Mouse (Mus musculus): ENCODE results near the gene Chmp5. TPM values are rescaled to one million over a fixed set of nuclear protein-coding genes. Genes with fewer than 3 reads are reported as not detected.

Chmp5 gene
- 41.8 and 44.6 TPM in 2 replicates for polyA plus RNA-seq (2015; fragmentation: Nextera tagmentation; extraction: Ambion mirVana)

GRCm38 (mm10) chr4:40948160-40948708 is at the start of gene Chmp5, which contains the start of gene Bag1:
Chmp5 (plus strand) TSS chr4:40948407.
Bag1 (minus strand) TSS chr4:40948294.
- H3K9ac ChIP-seq (ENCODE audit: low read depth, low read length): peak within 1 kb of the TSS; percentile 95
- peak within 1 kb of the TSS; percentile 93 for H3K27ac ChIP-seq (ENCODE audit: low read length)
- H3K4me1 ChIP-seq (ENCODE audit: control insufficient read depth, low read depth, low read length): peaks cover 23% of the 10 kb centered on the region
- ATAC-seq (ENCODE audit: low read depth): peak; percentile 95
- H3K27me3 ChIP-seq (ENCODE audit: control insufficient read depth, insufficient read depth, low read depth, low read length): no peaks in the 10 kb centered on the region
- peaks cover 19% of the 10 kb centered on the region for H3K36me3 ChIP-seq (ENCODE audit: control insufficient read depth, insufficient read depth)
- H3K4me2 ChIP-seq (ENCODE audit: low read depth, low read length): peak within 1 kb of the TSS; percentile 92
- WGBS (ENCODE audit: insufficient replicate concordance): under 1% methylated on average over 50 of the region's 50 CpGs
- H3K9me3 ChIP-seq (replicated peaks; ENCODE audit: control insufficient read depth, low read length): no peaks in the 10 kb centered on the region
- peak within 1 kb of the TSS; percentile 98 for H3K4me3 ChIP-seq (ENCODE audit: low read depth, low read length)

- Histone ChIP-seq H3K27ac (ENCODE audit: low read length) (no peak overlapping the region), H3K4me3 (ENCODE audit: low read depth, low read length) (no peak overlapping the region), H3K4me1 (ENCODE audit: control insufficient read depth, low read depth, low read length) (peaks cover 4% of the 10 kb centered on the region; the same call in 1 of the 2 replicates), H3K36me3 (ENCODE audit: control insufficient read depth, insufficient read depth) (no peaks in the 10 kb centered on the region), H3K27me3 (ENCODE audit: control insufficient read depth, insufficient read depth, low read depth, low read length) (no peaks in the 10 kb centered on the region), H3K4me2 (ENCODE audit: low read depth, low read length) (no peak overlapping the region), H3K9ac (ENCODE audit: low read depth, low read length) (no peak overlapping the region), H3K9me3 (replicated peaks; ENCODE audit: control insufficient read depth, low read length) (no peaks in the 10 kb centered on the region; the same call in 1 of the 2 replicates)
- no peak for ATAC-seq (ENCODE audit: low read depth)
- WGBS (ENCODE audit: insufficient replicate concordance): 69% methylated on average over 6 of the region's 6 CpGs
Measured at GRCm38 (mm10) chr4:40898476-40899044, 49.6 kb upstream of the Chmp5 start.

DNA sequence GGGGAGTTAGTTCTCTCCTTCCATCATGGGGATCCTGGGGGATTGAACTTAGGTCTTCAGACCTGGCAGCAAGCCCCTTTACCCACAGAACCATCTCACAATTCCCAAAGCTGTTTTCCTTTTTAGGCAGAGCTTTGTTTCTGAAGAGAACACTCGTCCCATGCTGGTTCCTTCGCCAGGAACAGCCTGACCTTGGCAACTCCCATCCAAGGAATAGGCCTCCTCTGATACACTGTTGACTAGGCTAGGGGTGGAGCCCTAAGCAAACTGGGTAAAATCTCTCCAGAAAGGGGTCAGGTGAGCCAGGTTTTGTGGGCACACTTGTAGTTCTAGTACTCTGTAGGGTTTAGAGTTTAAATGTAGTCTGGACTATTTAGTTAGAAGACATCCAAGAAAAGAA is 48.9 kb upstream of the Chmp5 start:
- Histone ChIP-seq H3K9ac (ENCODE audit: low read depth, low read length) (no peak overlapping the region), H3K27ac (ENCODE audit: low read length) (no peak overlapping the region), H3K4me2 (ENCODE audit: low read depth, low read length) (no peak overlapping the region), H3K4me1 (ENCODE audit: control insufficient read depth, low read depth, low read length) (peaks cover 4% of the 10 kb centered on the region; the same call in 1 of the 2 replicates), H3K36me3 (ENCODE audit: control insufficient read depth, insufficient read depth) (no peaks in the 10 kb centered on the region), H3K27me3 (ENCODE audit: control insufficient read depth, insufficient read depth, low read depth, low read length) (no peaks in the 10 kb centered on the region), H3K4me3 (ENCODE audit: low read depth, low read length) (no peak overlapping the region), H3K9me3 (replicated peaks; ENCODE audit: control insufficient read depth, low read length) (no peaks in the 10 kb centered on the region; the same call in 1 of the 2 replicates)
- WGBS (ENCODE audit: insufficient replicate concordance): 50% methylated on average over 2 of the region's 2 CpGs
- no peak for ATAC-seq (ENCODE audit: low read depth)

DNA sequence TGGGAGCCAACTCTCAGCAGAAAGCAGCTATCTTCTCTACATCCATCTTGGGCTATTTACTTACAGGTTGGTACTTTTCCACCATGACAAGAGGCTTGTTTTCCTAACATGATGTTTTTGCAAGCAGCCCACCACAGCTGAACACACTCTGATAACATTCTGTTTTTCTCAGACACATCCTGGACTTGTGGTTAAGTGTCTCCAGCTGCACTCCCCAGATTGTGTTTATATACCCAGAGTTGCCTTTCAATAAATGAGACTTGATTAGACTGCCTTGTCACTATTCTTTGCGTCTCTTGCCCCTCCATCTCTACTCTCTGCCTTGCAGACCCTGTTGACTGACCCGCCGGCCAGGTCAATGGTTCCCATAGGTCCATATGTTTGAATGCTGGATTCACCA is 48.1 kb upstream of the Chmp5 start:
- ATAC-seq (ENCODE audit: low read depth): peak; percentile 45; the same call in 1 of the 2 replicates
- H3K4me2 ChIP-seq (ENCODE audit: low read depth, low read length): no peak overlapping the region
- no peaks in the 10 kb centered on the region; the same call in 1 of the 2 replicates for H3K9me3 ChIP-seq (replicated peaks; ENCODE audit: control insufficient read depth, low read length)
- 66% methylated on average over 3 of the region's 3 CpGs for WGBS (ENCODE audit: insufficient replicate concordance)
- no peak overlapping the region for H3K9ac ChIP-seq (ENCODE audit: low read depth, low read length)
- H3K4me1 ChIP-seq (ENCODE audit: control insufficient read depth, low read depth, low read length): peaks cover 4% of the 10 kb centered on the region; the same call in 1 of the 2 replicates
- H3K4me3 ChIP-seq (ENCODE audit: low read depth, low read length): no peak overlapping the region
- 0 out of 2 replicates have a peak overlapping the region, but pooled peaks have one; percentile 20 for H3K27ac ChIP-seq (ENCODE audit: low read length)
- H3K27me3 ChIP-seq (ENCODE audit: control insufficient read depth, insufficient read depth, low read depth, low read length): no peaks in the 10 kb centered on the region
- no peaks in the 10 kb centered on the region for H3K36me3 ChIP-seq (ENCODE audit: control insufficient read depth, insufficient read depth)

DNA sequence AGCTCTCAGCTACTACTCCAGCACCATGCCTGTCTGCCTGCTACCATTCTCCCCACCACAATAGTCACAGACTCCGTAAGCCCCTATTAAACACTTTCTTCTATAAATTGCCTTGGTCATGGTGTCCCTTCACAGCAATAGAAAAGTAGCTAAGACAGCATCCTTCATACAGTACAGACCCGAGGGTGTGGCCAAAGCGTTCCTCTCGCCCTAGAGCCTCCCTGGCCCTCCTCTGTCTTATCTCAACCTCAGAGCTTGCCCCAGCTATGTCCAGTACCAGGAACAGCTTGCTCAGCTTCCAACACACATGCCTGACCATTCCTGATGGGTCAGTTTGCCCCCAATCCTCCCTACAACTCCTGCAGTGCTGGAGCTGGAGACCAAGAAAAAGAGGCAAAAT is 47.6 kb upstream of the Chmp5 start:
- Histone ChIP-seq H3K4me3 (ENCODE audit: low read depth, low read length) (no peak overlapping the region), H3K9me3 (replicated peaks; ENCODE audit: control insufficient read depth, low read length) (no peaks in the 10 kb centered on the region; the same call in 1 of the 2 replicates), H3K4me2 (ENCODE audit: low read depth, low read length) (no peak overlapping the region), H3K36me3 (ENCODE audit: control insufficient read depth, insufficient read depth) (no peaks in the 10 kb centered on the region), H3K27me3 (ENCODE audit: control insufficient read depth, insufficient read depth, low read depth, low read length) (no peaks in the 10 kb centered on the region), H3K27ac (ENCODE audit: low read length) (0 out of 2 replicates have a peak overlapping the region, but pooled peaks have one; percentile 13), H3K4me1 (ENCODE audit: control insufficient read depth, low read depth, low read length) (peaks cover 4% of the 10 kb centered on the region; the same call in 1 of the 2 replicates), H3K9ac (ENCODE audit: low read depth, low read length) (no peak overlapping the region)
- ATAC-seq (ENCODE audit: low read depth): peak; percentile 76
- WGBS (ENCODE audit: insufficient replicate concordance): 45% methylated on average over 4 of the region's 4 CpGs

- no peak overlapping the region for H3K27ac ChIP-seq (ENCODE audit: low read length)
- ATAC-seq (ENCODE audit: low read depth): no peak
- 31% methylated on average over 1 of the region's 1 CpGs for WGBS (ENCODE audit: insufficient replicate concordance)
- H3K4me1 ChIP-seq (ENCODE audit: control insufficient read depth, low read depth, low read length): no peaks in the 10 kb centered on the region; the same call in 1 of the 2 replicates
- H3K27me3 ChIP-seq (ENCODE audit: control insufficient read depth, insufficient read depth, low read depth, low read length): no peaks in the 10 kb centered on the region
- no peak overlapping the region for H3K9ac ChIP-seq (ENCODE audit: low read depth, low read length)
- H3K9me3 ChIP-seq (replicated peaks; ENCODE audit: control insufficient read depth, low read length): no peaks in the 10 kb centered on the region
- H3K4me3 ChIP-seq (ENCODE audit: low read depth, low read length): no peak overlapping the region
- no peaks in the 10 kb centered on the region for H3K36me3 ChIP-seq (ENCODE audit: control insufficient read depth, insufficient read depth)
- H3K4me2 ChIP-seq (ENCODE audit: low read depth, low read length): no peak overlapping the region
Measured at GRCm38 (mm10) chr4:40906298-40906697, 41.9 kb upstream of the Chmp5 start.

- 42% methylated on average over 20 of the region's 20 CpGs for WGBS (ENCODE audit: insufficient replicate concordance)
- Histone ChIP-seq H3K9me3 (replicated peaks; ENCODE audit: control insufficient read depth, low read length) (no peaks in the 10 kb centered on the region), H3K4me1 (ENCODE audit: control insufficient read depth, low read depth, low read length) (no peaks in the 10 kb centered on the region; the same call in 1 of the 2 replicates), H3K27me3 (ENCODE audit: control insufficient read depth, insufficient read depth, low read depth, low read length) (no peaks in the 10 kb centered on the region), H3K4me2 (ENCODE audit: low read depth, low read length) (peak overlapping the region; percentile 19; the same call in 1 of the 2 replicates), H3K4me3 (ENCODE audit: low read depth, low read length) (no peak overlapping the region), H3K9ac (ENCODE audit: low read depth, low read length) (no peak overlapping the region), H3K36me3 (ENCODE audit: control insufficient read depth, insufficient read depth) (no peaks in the 10 kb centered on the region), H3K27ac (ENCODE audit: low read length) (no peak overlapping the region)
- no peak for ATAC-seq (ENCODE audit: low read depth)
Measured at GRCm38 (mm10) chr4:40908261-40908969, 39.8 kb upstream of the Chmp5 start.

GRCm38 (mm10) chr4:40914287-40914867 is 33.8 kb upstream of the Chmp5 start:
- Histone ChIP-seq H3K4me3 (ENCODE audit: low read depth, low read length) (no peak overlapping the region), H3K9ac (ENCODE audit: low read depth, low read length) (no peak overlapping the region)

More at GRCm38 (mm10) chr4:40914287-40914867, 33.8 kb upstream of the Chmp5 start:
- no peaks in the 10 kb centered on the region for H3K36me3 ChIP-seq (ENCODE audit: control insufficient read depth, insufficient read depth)
- no peak overlapping the region for H3K27ac ChIP-seq (ENCODE audit: low read length)
- ATAC-seq (ENCODE audit: low read depth): no peak
- H3K27me3 ChIP-seq (ENCODE audit: control insufficient read depth, insufficient read depth, low read depth, low read length): no peaks in the 10 kb centered on the region
- H3K4me2 ChIP-seq (ENCODE audit: low read depth, low read length): no peak overlapping the region
- peaks cover 1% of the 10 kb centered on the region for H3K4me1 ChIP-seq (ENCODE audit: control insufficient read depth, low read depth, low read length)
- no peaks in the 10 kb centered on the region for H3K9me3 ChIP-seq (replicated peaks; ENCODE audit: control insufficient read depth, low read length)
